Mouse (Mus musculus): ENCODE data around the gene Slc22a16. TPM values are rescaled to one million over a fixed set of nuclear protein-coding genes. Genes with fewer than 3 reads are reported as not detected.

Gene Slc22a16
- polyA plus RNA-seq (2017; shearing (Covaris generic)): not detected

GRCm38 (mm10) chr10:40570036-40570435, at the start of gene Slc22a16:
Gene Slc22a16, plus strand, starts transcription at chr10:40570336.

GRCm38 (mm10) chr10:40629656-40630311, 59.6 kb downstream of the Slc22a16 start, which contains the start of gene Ddo:
Gene Ddo, plus strand, starts transcription at chr10:40630011.

Other genes with a start within 250 kb of the Slc22a16 start
- gene Cdk19, start 230.8 kb upstream of the Slc22a16 start, polyA plus RNA-seq (2017; shearing (Covaris generic)): 29.0 TPM
- 0.15 TPM for gene Ddo, start 59.7 kb downstream of the Slc22a16 start, polyA plus RNA-seq (2017; shearing (Covaris generic))
- gene Mettl24, start 112.9 kb downstream of the Slc22a16 start, polyA plus RNA-seq (2017; shearing (Covaris generic)): not detected